Mouse (Mus musculus) thymus, adult 2 months (tissue): ENCODE measurements around the gene Ntng2. TPM values are rescaled to one million over a fixed set of nuclear protein-coding genes. Genes with fewer than 3 reads are reported as not detected.

Experiments
- DNase-seq: peaks from one replicate; pipeline ENCODE4 v3.0.0; 2021
- H3K27ac ChIP-seq: fragments of 200-500 bp; 2 replicates; pipeline ENCODE4 v1.5.1; 2012; ENCODE audit warnings: low read length, control low read depth; ENCODE audit not compliant: control insufficient read depth, insufficient read depth
- H3K27me3 ChIP-seq: fragments of 200-500 bp; 2 replicates; pipeline ENCODE4 v1.6.1; 2012; ENCODE audit warnings: mild to moderate bottlenecking, low read length, moderate library complexity, mixed read lengths; ENCODE audit not compliant: control insufficient read depth, insufficient read depth
- H3K36me3 ChIP-seq: fragments of 200-500 bp; 2 replicates; pipeline ENCODE4 v1.6.1; 2012; ENCODE audit warnings: mild to moderate bottlenecking, low read length, moderate library complexity; ENCODE audit not compliant: control insufficient read depth, insufficient read depth
- H3K4me1 ChIP-seq: fragments of 200-500 bp; replicated peaks from 2 replicates; pipeline ENCODE4 v1.6.1; 2012; ENCODE audit warnings: low read length; ENCODE audit not compliant: control insufficient read depth, insufficient read depth
- H3K4me3 ChIP-seq: fragments of 200-500 bp; 2 replicates; pipeline ENCODE4 v1.5.1; 2012; ENCODE audit warnings: mild to moderate bottlenecking, low read length, control low read depth, moderate library complexity; ENCODE audit not compliant: control insufficient read depth, insufficient read depth
- CTCF ChIP-seq: fragments of 200-500 bp; IDR thresholded peaks from 2 replicates; pipeline ENCODE4 v1.5.1; 2012; ENCODE audit warnings: mild to moderate bottlenecking, control low read depth, low read length, moderate library complexity, borderline replicate concordance; ENCODE audit not compliant: control insufficient read depth, poor library complexity, insufficient read depth; ENCODE audit errors: extremely low read depth
- POLR2A ChIP-seq: fragments of 200-500 bp; IDR thresholded peaks from 2 replicates; pipeline ENCODE4 v1.6.1; 2012; ENCODE audit warnings: mild to moderate bottlenecking, low read length, control low read depth, moderate library complexity; ENCODE audit not compliant: control insufficient read depth, poor library complexity, insufficient read depth; ENCODE audit errors: extremely low read depth
- WGBS: fragments of 180-500 bp; shearing (Covaris S2); methylation state at CpG from one replicate; pipeline ENCODE4 v1.1.7; 2018; 5-methylcytosine and 5-hydroxymethylcytosine counted together
- polyA plus RNA-seq: library from polyadenylated mRNA; depleted of rRNA; stranded (reverse); fragments of >200 nt; gene quantifications from 2 replicates; pipeline ENCODE4 v1.2.3, GENCODE M21; 2012

Gene Ntng2
- polyA plus RNA-seq, 1 experiment = 26.0 TPM

DNA sequence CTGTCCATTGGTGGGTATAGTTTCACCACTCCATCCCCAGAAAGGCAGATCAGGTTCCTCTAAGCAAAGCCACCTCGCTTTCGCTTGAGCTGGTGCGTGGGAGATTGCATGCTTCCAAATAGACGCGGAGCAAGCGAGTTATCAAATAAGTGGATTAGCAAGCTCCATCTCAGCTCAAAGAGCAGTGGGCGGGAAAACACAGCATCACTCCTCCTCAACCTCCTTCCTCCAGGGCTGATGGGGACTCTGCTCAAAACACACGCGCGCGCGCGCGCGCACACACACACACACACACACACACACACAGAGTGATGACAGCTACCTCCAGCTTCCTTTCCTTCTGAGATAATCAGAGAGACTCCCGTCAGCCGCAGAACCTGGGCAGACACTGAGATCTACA, 13.5 kb downstream of the Ntng2 start:
- Histone ChIP-seq H3K36me3 (no peaks in the 10 kb centered on the region), H3K4me1 (no peaks in the 10 kb centered on the region), H3K27ac (no peak overlapping the region), H3K4me3 (no peak overlapping the region), H3K27me3 (no peaks in the 10 kb centered on the region)
- no peak for DNase-seq
- WGBS = 83% methylated on average over 17 of the region's 17 CpGs
- TF ChIP-seq POLR2A (no peak), CTCF (no peak)

DNA sequence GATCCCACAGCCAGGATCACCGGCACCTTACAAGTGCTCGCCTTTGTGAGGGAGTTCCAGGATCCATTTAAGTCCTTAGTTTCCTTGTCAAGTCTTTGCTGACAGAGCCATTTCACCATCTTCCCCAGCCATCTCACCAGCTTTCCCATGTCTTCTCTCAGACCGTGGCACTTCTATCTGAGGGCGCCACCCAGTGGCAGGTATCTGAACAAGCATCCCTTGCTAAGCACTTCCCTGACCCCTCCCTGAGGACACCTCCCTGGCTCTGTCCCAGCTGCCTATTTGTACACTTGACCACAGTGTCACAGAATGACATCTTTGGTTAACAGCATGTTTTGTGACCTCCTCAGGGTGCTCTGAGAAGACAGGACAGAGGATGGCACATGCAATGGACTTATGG, 15.2 kb downstream of the Ntng2 start:
- H3K27me3 ChIP-seq = no peaks in the 10 kb centered on the region
- TF ChIP-seq CTCF (peak; percentile 69; the same call in 1 of the 2 replicates), POLR2A (no peak)
- H3K4me1 ChIP-seq = no peaks in the 10 kb centered on the region
- H3K36me3 ChIP-seq = no peaks in the 10 kb centered on the region
- no peak overlapping the region for H3K27ac ChIP-seq
- 44% methylated on average over 4 of the region's 4 CpGs for WGBS
- no peak overlapping the region for H3K4me3 ChIP-seq
- peak; percentile 50 for DNase-seq

DNA sequence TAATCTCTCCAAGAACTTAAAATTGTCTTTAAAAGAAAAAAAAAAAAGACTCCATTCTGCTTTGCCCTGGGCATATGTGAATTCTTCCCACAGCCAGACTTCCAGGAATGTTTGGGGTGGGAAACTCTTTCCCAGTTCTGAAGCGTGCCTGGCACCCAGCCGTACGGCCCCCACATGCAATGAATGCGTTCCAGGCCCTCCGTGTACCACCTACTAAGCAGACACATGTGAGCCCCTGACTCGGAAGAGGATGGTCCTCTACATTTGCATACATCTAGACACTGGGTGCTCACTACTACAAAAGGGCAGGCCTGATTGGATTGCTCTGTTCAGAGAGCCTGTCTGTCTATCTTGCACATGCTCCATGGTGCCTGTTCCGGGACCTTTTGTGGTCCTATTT, 17.0 kb downstream of the Ntng2 start:
- no peaks in the 10 kb centered on the region for H3K36me3 ChIP-seq
- H3K27ac ChIP-seq = no peak overlapping the region
- H3K4me1 ChIP-seq = no peaks in the 10 kb centered on the region
- no peak overlapping the region for H3K4me3 ChIP-seq
- DNase-seq = no peak
- TF ChIP-seq POLR2A (no peak), CTCF (no peak)
- 92% methylated on average over 7 of the region's 7 CpGs for WGBS
- H3K27me3 ChIP-seq = no peaks in the 10 kb centered on the region

DNA sequence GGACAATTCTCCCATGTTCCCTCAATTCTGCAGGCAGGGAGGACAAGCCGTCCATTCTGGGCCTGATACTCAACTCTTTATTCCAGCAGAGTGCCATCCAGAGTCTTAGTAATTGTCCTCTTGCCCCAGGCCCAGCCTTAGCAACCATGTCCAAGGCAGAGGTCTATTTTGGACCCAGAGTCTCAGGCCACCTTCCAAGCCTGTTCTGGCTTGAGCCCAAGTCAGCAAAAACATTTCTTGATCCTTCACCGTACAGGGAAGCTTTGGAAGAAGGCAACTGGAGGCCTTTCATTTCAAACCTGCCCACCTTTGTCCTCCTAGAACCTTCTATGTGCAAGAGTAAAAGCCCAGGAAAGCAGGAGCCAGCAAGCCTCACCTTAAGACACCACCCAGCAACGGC, 17.8 kb downstream of the Ntng2 start:
- no peaks in the 10 kb centered on the region for H3K4me1 ChIP-seq
- H3K4me3 ChIP-seq = no peak overlapping the region
- H3K27me3 ChIP-seq = no peaks in the 10 kb centered on the region
- H3K36me3 ChIP-seq = no peaks in the 10 kb centered on the region
- no peak for DNase-seq
- TF ChIP-seq CTCF = no peak
- no peak for TF ChIP-seq POLR2A
- no peak overlapping the region for H3K27ac ChIP-seq
- WGBS = 90% methylated on average over 3 of the region's 3 CpGs

DNA sequence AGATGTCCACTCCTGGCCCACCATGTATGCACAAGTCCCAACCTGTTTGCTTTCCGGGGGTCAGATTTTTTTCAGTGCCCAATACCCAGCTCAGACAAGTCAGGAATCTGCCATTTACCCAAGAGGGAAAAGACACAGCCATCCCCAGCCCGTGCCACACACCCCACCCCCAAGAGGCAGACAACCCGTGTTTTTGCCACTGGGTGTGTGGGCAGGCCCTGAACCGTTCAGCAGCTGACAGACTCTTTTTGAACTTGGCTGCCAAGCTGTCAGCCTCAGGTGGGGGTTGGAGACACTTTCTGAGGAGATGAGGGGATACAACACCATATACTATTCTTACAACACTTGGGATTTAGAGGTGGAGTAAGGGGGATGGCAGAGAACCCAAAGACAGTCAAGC, 18.8 kb downstream of the Ntng2 start:
- no peaks in the 10 kb centered on the region for H3K4me1 ChIP-seq
- no peak for DNase-seq
- 88% methylated on average over 4 of the region's 4 CpGs for WGBS
- no peak overlapping the region for H3K4me3 ChIP-seq
- no peaks in the 10 kb centered on the region for H3K27me3 ChIP-seq
- TF ChIP-seq CTCF (no peak), POLR2A (no peak)
- H3K36me3 ChIP-seq = no peaks in the 10 kb centered on the region
- no peak overlapping the region for H3K27ac ChIP-seq

DNA sequence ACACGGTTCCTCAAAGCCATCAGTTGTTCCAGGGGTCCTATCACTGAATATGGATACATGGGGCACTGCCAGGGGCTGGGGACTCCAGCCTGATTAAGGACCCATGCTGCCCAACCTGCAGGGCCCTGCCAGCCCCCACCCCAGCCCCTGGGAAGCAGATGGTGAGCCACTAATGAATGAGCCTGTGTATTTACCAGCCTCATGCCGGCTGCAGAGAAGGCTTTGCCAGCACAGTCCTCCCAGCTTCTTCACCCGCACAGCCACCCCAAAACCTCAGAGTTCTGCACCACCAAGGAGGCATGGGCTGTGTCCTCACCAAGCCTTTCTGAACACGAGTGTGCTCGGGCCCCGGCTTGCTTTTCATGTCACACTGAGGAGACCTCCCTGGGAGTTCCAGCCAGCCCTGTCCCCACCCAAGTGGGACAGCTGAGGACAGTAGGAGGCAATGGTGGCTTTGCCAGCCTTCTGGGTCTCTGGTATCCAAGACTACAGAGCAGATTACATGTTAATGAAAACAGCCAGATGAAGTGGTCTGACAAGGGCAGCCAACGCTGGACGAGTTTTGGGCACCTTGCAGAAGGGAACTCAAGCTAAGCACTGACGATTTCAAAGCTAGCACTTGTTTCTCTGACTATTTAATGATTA, 22.5 kb downstream of the Ntng2 start:
- Histone ChIP-seq H3K27me3 (no peaks in the 10 kb centered on the region), H3K4me3 (no peak overlapping the region), H3K4me1 (no peaks in the 10 kb centered on the region), H3K27ac (no peak overlapping the region), H3K36me3 (no peaks in the 10 kb centered on the region)
- DNase-seq = no peak
- TF ChIP-seq CTCF = no peak
- TF ChIP-seq POLR2A = no peak
- WGBS = 91% methylated on average over 9 of the region's 9 CpGs

DNA sequence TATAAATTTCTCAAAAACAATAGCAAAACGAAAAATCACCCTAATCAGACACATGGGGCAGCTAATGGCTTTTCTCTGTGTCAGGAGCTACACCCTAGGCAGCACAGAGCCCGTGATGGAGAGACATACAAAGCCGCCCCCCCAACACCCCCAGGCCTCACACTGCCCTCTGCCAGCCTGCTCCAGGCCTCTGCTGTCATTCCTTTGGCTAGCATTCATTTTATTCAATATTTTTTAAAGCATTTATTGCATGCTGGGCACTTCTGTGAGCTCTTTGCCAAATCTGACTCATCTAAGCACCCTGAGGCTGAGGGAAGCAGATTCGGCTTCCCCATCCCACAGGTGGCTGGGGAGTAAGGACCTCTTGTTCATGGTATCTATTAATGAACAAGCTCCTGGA, 26.1 kb downstream of the Ntng2 start:
- Histone ChIP-seq H3K27ac (no peak overlapping the region), H3K4me1 (no peaks in the 10 kb centered on the region), H3K27me3 (no peaks in the 10 kb centered on the region), H3K36me3 (no peaks in the 10 kb centered on the region), H3K4me3 (no peak overlapping the region)
- TF ChIP-seq CTCF (no peak), POLR2A (no peak)
- no peak for DNase-seq
- 91% methylated on average over 4 of the region's 4 CpGs for WGBS
